Mouse (Mus musculus): Measurements from ENCODE around the gene 9330161L09Rik.

Gene 9330161L09Rik

DNA sequence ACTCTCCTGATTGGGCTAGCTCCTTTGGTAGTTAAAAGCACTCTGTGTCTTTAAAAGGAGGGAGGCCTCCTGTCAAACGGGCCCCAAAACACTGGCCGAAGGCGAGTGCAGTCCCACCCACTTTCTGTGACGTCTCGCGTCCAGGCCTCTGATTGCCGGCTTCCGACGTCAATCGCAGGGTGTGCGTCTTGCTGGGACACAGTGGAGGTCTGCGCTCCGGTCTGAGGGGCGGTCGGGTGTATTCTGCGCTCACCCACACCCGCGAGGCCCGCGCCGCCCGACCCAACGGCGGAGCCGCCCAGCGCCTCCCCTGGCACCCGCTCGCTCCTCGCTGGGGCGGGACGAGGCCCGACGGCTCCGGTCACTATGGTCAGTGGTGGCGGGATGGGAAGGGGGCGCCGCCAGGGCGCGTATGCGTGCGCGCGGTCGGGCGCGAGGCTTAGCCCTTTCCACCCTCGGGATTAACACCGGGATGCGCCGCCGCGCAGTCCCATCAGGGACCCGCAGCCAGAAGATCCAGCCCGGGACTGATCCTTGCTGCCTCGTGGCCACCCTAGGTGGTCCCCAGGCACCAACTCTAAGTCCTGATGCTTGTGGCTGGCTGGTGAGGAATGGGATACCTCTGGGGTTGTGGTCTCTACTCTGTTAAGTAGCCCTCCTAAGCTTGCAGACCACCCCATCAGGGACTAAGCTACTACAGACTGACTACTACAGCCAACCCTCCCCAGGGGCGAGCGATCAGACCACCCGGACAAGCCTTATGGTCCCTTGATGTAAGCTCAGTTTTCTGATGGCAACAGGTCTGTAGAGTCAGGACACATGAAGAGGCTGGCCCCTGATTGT, 18.9 kb downstream of the 9330161L09Rik start, which contains the start of gene Otub2:
Gene Otub2 (plus strand): TSS at position 178 of the 843 bp plus-strand sequence.
- DNase-seq, result peak; percentile 97

DNA sequence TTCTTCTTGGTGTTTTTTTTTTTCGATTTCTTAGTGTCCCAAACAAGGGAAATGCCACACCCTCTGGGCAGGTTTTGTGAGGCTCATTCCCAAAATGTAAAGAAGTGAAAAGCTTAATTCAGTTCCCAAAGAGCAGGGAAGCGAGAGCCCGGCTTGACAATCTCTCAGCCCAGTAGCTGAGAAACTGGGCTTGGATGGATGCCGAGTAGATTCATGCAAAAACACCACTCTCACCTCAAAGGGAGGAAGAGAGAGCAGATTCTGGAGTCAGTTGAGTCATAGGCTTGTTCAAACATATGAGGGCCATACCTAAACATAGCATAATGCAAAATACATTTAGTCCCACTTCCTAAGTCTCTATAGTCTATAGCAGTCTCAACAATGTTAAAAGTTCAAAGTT, 27.4 kb downstream of the 9330161L09Rik start:
- no peak for DNase-seq

DNA sequence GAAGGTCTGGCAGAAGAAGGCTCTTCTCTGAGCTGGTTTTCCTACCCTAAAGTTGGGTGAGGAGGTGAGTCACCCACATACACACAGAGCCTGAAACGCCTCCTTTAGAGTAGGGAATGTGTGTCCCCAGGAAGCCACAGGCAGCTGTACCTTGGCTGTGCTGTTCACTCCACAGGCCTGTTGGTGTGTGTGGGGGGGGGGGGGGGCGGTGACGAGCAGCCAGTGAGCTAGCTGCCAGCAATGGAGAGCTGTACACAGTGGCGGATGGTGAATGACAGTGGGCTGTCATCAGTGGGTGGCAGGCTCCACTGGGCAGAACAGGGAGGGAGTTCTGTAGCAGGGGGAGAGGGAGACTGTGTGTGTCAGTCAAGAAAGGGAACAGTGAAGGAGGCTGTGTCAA, 30.8 kb downstream of the 9330161L09Rik start:
- no peak for DNase-seq

DNA sequence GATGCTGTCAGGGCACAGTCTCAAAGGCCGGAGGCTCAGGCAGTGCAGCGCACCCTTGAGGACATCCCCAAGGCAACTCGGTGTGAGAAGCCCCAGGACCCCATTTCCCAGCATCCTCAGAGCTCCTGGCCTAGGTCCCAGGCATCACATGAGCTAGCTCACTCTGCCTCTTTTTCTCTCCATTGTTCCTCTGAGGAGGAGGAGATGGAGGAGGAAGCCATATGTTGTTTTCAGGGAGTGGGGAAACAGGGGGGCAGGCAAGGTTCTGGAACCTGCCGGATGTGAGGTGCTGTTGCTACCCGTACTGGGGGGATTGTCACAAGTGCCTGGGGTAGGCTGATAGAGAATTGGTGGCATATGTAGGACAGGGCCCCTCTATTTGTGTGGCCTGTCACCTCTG, 31.5 kb downstream of the 9330161L09Rik start:
- DNase-seq, result no peak

DNA sequence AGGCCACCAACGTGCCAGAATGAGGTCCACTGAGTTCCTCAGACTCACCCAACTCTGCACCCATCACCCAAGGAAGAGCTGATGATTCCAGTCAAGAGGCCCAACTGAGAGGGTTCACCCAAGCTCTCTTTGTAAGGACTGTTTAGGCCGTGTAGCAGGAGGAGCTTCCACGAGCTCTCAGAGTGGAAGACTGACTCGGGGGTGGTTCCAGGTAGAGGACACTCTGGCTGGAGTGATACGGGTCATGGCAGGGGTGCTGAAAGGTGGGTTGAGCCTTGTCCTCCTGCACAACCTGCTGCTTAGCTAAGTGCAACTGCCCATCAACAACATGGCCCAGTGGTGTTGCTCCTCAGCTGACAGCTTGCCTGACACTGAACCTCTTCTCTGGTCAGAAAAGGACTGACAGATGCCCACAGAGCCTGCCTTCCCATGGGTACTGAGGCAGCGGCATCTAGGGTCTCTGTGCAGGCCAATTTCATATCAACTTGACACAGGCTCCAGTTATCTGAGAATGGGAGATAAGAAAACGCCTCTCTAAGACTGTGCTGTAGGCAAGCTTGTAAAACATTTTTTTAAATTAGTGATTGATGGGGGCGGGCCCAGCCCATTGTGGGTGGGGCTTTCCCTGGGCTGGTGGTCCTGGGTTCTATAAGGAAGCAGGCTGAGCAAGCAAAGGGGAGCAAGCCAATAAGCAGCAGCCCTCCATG, 33.9 kb downstream of the 9330161L09Rik start:
- no peak for DNase-seq

DNA sequence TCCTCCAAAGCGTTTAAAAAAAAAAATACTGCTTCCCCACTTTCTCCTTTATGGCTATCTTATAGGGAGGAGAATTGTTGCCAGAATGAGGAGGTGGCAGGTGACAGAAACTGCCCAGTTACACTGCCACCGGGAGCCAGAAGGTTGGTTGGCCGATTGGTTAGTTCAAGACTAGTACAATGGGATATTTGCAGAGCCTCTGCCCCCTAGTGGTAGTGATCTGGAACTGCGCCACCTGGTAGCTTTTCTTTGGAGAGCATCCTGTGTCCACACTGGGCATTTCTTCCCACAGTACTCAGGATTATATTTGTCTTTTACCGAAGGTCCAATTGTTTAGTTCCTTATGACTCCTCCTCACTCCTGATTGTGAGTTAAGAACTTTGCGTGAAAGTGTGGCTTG, 35.9 kb downstream of the 9330161L09Rik start:
- peak; percentile 37 for DNase-seq

DNA sequence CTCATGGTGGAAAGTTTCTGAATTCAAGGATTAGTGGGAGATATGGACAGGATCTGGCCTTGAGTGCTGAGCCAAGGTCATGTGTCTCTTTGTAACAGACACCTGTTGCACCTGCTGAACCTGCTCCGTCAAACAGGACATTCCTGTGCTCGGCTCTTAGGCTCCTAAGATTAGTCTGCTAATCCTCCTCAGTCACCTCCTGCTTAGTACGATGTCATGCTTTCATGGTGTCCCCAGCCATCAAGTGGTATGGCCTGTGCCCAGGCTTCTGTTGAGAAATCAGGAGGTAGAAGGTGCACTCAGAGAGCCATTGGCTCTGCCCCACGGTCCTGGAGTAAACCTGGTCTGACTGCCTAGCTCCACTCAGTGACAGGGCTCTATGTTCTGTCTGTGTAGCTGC, 36.8 kb downstream of the 9330161L09Rik start:
- DNase-seq, result no peak

DNA sequence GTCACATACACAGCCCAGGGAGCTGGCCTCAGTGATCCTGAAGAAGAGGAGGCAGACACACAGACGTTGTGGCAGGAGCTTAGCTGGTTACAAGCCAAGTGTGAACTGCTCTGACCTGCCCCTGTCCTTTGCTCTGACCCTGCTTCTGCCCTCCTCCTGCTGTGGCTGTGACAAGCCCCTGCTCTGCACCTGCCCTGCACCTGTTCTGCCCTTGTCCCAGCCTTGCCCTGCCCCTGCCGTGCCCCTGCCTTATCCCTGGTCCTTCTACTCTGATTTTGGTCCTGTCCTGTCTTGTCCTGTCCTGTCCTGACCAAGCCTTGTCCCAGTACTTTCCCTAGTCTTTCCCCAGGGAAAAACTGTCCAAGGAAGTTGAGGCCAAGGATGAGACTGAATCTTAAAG, 38.8 kb downstream of the 9330161L09Rik start:
- DNase-seq, result no peak

DNA sequence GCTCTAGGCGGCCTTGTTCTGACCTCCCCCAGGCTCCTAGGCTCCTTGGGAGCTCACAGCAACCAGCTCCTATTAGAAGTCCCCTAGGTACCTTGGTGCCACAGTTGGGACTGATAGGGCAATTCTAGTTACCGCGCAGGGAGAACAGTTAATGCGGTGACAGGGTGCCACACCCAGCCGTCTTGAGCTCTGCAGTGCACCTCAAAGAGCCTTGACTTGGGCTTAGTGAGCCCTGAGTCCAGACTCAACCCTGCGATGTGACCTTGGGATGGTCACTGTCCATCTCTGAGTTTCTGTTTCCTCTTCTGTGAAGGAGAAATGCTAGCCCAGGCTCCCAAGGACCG, 39.3 kb downstream of the 9330161L09Rik start:
- DNase-seq, result no peak

DNA sequence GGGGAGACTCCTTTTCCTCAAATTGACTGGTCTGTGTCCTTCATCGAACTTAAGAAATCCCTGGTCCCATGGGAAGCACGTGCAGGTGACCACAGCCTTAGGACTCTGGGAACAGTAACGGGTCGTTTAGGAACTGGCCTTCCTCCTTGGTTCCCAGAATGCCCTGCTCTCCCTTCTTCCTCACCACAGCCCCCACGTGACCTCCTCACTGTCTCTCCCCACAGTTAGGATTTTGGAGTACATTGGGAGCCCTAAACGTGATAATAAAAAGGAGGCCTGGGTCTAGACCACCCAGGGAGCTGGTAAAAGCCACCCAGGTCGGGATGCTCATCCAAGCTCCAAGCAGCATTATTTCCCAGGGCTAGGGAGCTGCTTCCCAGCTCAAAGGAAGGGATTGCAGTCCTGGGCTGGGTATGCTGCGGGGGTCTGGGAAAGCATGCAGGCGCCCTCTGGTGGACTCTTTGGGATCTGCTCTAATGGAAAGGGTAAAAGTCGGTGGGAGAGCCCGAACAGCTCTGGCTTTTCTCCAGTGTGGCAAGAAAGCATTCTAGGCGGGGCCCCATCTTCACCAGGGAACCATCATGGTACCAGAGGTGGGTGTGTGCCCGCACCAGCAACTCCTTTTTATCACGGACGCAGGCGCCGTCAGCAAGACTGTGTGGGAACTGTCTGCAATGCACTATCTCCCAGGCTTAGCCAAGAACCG, 39.8 kb downstream of the 9330161L09Rik start:
- DNase-seq, result peak; percentile 29

DNA sequence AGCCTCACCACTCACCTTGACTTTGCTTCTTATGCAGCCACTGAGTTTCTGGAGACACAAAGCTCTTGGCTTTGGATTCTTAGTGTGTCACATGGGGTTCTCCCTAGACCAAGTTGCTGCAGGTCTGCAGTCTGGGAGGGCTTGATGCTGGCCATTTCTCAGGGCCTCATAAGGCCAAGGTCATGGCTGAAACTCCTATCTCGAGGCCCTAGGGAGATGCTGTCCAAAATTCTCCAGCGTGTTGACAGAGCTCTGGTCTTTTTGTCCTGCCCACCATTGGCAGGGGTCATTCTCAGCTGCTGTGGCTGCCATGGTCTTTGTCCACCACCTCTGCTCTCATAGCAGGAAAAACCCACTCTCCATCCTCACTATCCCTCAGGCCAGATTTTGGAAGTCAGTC, 40.4 kb downstream of the 9330161L09Rik start:
- DNase-seq, result no peak

DNA sequence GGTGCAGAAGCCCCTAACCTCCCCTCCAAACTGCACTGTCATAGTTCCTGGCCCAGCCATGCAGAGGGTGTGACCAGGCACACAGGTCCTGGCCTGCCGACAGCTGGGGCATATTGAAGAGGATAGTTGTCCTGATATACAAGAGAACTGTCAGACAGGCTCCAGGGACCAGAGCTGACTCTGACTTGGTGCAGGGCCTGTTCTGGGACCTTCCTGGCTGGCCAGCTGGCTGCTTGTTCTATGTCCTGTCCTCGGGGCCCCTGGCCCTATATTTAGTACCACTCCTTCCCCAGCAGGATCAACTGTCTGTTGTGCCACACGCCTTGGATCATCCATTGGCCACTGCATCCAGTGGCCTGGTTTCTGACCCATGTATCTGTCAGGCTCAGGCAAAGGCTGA, 45.3 kb downstream of the 9330161L09Rik start:
- no peak for DNase-seq

DNA sequence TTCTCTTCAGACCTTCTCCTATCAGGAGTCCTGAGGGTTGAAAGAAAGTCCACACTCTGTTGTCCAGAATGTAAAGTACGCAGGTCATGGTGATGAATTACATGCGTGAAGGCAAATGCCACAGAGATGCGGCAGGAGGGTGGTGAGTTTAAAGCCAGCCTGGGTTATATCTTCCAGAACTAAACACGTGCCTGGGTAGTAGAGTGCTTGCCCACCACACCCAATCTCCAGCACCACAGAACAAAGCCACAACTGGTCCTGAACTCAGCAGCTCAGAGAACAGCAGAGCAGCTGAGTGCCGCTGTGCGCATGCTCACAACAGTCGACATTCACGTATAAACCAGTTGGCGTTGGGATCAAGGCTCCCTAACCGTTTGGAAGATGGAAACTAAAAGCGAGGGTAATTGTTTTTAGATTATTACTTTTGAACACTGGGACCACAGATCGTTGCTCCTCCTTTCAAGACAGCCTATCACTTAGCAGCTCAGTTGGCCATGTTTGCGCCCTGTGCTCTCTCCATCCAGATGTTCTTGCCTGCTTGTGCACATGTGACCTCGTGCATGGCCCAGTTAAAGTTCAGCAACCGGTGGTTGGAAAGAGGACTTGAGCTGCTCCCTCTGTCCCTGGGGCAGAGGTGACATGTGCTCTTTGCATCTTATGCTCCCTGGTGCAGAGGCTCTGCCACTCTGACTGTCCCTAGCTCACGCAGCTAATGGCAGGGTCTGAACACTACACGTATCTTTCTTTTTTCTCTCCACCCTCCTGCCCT, 45.9 kb downstream of the 9330161L09Rik start:
- no peak for DNase-seq

DNA sequence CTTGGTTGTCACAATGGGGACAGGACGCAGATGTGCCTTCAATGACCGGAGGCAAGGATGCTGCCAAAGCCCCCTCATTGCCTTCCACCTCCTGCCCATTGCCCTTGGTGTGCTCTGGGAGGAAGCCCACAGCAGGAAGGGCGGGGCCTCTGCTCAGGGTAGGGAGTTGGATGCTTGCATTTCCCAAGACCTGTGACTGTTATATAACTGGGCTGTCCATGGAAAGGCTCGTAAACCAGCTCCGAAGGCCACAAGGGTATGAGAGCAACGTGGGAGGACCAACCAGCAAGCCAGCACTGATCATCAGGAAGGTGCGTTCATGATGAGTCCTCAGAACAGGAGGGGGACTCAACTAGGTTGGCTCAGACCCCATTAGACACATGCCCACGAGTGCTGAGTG, 46.8 kb downstream of the 9330161L09Rik start:
- no peak for DNase-seq

DNA sequence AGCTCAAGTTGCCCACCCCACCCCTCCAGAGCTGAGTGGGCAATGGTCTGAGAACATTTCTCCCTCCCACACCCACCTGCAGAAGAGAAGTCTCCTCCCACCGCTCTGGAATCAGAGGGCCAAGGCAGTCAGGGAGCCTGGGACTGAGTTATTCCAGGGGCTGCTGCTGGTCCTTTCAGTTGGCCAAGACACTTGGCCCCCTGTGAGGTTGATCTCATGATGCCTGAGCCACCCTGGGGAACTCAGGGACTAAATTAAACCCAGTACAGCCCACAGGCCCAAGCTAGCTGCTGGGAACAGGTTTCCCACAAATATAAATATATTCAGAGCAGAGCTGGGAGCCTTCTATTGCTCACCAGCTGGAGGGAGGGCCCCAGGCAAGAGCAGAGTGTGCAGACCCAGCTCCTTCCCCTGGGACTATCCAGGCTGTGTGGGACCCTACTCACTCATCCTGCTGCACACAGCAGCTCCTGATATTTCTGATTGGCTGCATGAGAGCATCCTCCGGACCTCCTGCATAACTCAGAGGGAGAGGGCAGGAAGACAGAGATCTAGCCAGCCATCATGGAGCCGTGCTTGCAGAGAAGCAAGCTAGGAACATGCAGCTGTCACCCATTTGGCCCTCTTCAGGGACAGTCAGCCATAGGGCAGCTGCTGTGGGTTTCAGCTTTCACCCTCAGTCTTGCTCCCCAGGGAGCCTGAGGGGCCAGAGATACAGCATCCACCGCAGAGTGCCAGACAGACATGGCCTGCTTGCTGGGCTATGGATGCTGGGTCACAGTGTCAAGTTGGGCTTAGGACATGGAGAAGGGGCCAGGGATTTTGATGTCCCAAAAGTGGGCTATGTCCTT, 48.4 kb downstream of the 9330161L09Rik start:
- no peak for DNase-seq

DNA sequence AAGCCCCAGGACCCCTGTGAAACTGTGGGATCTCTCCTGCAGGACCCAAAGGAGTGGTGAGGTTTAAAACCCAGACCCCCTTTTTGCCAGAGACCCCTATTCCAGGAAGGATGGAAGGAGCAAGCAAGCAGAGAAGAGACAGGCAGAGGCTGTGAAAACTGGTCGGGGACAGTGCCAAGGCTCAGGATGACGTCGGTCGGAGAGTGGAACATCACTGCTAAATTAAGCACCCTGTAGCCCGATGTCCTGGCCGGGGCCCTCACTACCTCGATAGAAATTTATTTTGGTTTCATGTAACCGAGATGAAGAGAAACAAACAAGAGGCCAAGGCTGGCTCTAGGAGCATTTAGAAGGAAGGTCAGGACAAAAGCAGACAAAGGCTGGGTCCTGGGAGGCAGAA, 49.4 kb downstream of the 9330161L09Rik start:
- no peak for DNase-seq

Data from kidney, adult 11 months (tissue).